ENCODE assay signal across 16 mouse cellular contexts in genomic region chr19:45945986-45946385, GRCm38 (mm10).
"Had no signal": no experiment of that assay in that cellular context is flagged by ENCODE, and none has a peak within 500 bp of the region (broad histone marks: within the 10 kb centered on the region; RNA-seq: fewer than 3 reads in every experiment).

No protein-coding gene starts in this region.

- DNase-seq: forebrain, postnatal 0 days; gastrocnemius, postnatal 14 days; gastrocnemius, postnatal 36 days; heart, adult 2 months; heart, postnatal 14 days; heart, postnatal 36 days; kidney, adult 11 months; kidney, adult 2 months; kidney, adult 9 months; kidney, postnatal 14 days; kidney, postnatal 36 days; layer of hippocampus, adult 9-11 months; layer of hippocampus, postnatal 36 days had no signal

- ATAC-seq: forebrain, postnatal 0 days; hindbrain, postnatal 0 days; intestine, embryonic 16.5 days; liver, embryonic 12.5 days had no signal
